Mouse (Mus musculus): ENCODE measurements around the gene Fmnl1. TPM values are rescaled to one million over a fixed set of nuclear protein-coding genes. Genes with fewer than 3 reads are reported as not detected.

Fmnl1 gene
- polyA plus RNA-seq, 1 experiment from 2014 or later = 0.70 TPM

DNA sequence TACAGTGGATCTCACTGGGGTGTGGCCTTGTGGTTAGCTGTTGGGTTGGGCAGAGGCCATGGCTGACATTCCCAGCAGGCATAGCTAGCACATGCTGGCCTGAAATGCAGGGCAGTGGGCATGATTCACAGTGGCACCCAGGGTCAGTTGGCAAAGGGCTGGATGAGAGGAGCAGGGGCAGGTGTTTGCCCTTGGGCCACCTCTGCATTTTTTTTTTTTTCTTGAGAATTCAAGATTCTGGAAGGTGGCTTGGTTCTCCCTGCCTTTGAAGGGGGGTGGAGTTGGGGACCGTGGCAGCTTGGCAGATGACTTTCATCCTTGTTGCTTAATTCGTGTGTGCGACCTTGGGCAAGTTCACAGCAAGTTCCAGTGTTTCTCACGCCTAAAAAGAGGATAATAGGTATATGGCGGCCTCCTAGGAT is 3.5 kb downstream of the Fmnl1 start:
- no peak for ATAC-seq (replicated peaks; ENCODE audit: insufficient number of reproducible peaks, low FRiP score, low TSS enrichment, low read depth)
- WGBS = 79% methylated on average over 5 of the region's 5 CpGs

DNA sequence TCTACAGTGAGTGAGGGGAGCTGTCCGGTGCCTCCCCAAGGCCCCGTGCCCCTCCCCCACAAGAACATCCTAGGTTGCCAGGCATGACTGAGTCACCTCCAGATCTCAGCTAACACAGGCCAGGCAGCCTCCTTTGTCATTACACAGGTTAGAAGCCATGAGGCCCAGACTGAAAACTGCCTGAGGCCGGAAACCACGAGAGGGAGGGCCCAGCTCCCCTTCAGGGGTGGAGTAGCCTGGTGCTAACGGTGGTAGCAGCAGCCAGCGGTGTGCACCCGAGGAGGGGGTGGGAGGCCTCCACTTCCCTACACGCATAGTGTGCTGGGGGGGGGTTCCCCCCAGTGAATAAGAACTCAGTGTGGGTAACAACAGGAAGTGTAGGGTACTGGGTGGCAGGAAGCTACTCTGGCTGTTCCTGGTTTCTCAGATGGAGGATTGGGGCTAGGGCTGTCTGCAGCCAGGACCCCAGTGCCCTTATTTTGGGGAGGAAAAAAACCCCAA is 4.0 kb downstream of the Fmnl1 start:
- Histone ChIP-seq H3K4me1 (ENCODE audit: control insufficient read depth, insufficient read depth, low read length) (peaks cover 4% of the 10 kb centered on the region; the same call in 1 of the 2 replicates), H3K27ac (replicated peaks; ENCODE audit: low read depth, low read length) (no peak overlapping the region)
- 46% methylated on average over 8 of the region's 8 CpGs for WGBS

More for the DNA sequence above, 3.5 kb downstream of the Fmnl1 start:
- Histone ChIP-seq H3K36me3 (replicated peaks; ENCODE audit: control insufficient read depth, insufficient read depth, low read depth, low read length) (no peaks in the 10 kb centered on the region), H3K4me2 (ENCODE audit: low read depth, low read length) (no peak overlapping the region), H3K27ac (replicated peaks; ENCODE audit: low read depth, low read length) (no peak overlapping the region), H3K27me3 (ENCODE audit: control insufficient read depth, insufficient read depth, low read length) (peaks cover 34% of the 10 kb centered on the region), H3K9ac (replicated peaks; ENCODE audit: low read length) (no peak overlapping the region), H3K4me1 (ENCODE audit: control insufficient read depth, insufficient read depth, low read length) (peaks cover 4% of the 10 kb centered on the region; the same call in 1 of the 2 replicates), H3K4me3 (ENCODE audit: low read depth, low read length) (no peak overlapping the region), H3K9me3 (replicated peaks; ENCODE audit: control insufficient read depth, low read length) (no peaks in the 10 kb centered on the region)
- no peak for DNase-seq (ENCODE audit: low spot score)

DNA sequence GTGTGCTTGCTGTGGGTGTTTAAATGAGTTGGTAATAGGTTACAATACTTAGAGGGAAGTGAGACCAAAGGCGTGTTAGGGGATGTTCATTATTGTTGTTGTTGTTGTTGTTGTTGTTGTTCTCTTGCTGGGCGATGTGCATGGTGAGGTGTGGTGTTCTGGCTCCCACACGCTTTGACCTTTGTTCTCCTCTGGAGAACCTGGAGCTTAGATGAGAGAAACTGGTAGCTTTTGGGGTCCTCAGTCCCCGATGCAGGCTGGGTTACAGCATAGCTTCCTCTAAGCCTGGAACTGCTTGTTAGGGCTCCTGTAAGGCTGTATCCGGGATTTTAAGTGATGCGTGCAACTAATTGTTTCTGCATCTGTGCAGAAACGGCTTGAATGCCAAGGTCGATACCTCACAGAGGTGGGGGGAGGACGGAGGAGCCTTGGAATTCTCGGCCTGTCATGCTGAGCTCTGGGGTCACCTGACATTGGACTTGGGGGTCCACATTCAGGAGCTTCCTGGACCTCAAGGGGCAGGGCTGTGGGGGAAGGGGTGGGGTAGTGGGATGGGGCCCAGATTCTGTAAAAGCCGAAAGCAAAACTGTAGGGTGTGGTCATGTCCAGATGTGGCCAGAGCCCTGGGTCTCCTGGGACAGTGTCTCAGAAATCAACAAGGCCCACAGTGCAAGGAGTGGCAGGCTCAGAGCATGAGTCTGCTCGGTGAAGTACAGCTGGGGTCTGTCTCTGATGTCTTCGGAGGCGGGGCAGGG is 5.0 kb downstream of the Fmnl1 start:
- Histone ChIP-seq H3K27ac (replicated peaks; ENCODE audit: low read depth, low read length) (no peak overlapping the region), H3K36me3 (replicated peaks; ENCODE audit: control insufficient read depth, insufficient read depth, low read depth, low read length) (no peaks in the 10 kb centered on the region), H3K4me1 (ENCODE audit: control insufficient read depth, insufficient read depth, low read length) (0 out of 2 replicates have a peak, but pooled peaks cover 2% of the 10 kb centered on the region), H3K9ac (replicated peaks; ENCODE audit: low read length) (no peak overlapping the region), H3K9me3 (replicated peaks; ENCODE audit: control insufficient read depth, low read length) (no peaks in the 10 kb centered on the region), H3K4me3 (ENCODE audit: low read depth, low read length) (no peak overlapping the region), H3K27me3 (ENCODE audit: control insufficient read depth, insufficient read depth, low read length) (peaks cover 19% of the 10 kb centered on the region), H3K4me2 (ENCODE audit: low read depth, low read length) (no peak overlapping the region)
- DNase-seq (ENCODE audit: low spot score) (no peak), ATAC-seq (replicated peaks; ENCODE audit: insufficient number of reproducible peaks, low FRiP score, low TSS enrichment, low read depth) (no peak)
- WGBS = 72% methylated on average over 14 of the region's 14 CpGs

More for the DNA sequence above, 4.0 kb downstream of the Fmnl1 start:
- no peak overlapping the region for H3K4me3 ChIP-seq (ENCODE audit: low read depth, low read length)
- no peak for ATAC-seq (replicated peaks; ENCODE audit: insufficient number of reproducible peaks, low FRiP score, low TSS enrichment, low read depth)
- no peaks in the 10 kb centered on the region for H3K36me3 ChIP-seq (replicated peaks; ENCODE audit: control insufficient read depth, insufficient read depth, low read depth, low read length)
- DNase-seq (ENCODE audit: low spot score) = no peak
- no peaks in the 10 kb centered on the region for H3K9me3 ChIP-seq (replicated peaks; ENCODE audit: control insufficient read depth, low read length)
- H3K4me2 ChIP-seq (ENCODE audit: low read depth, low read length) = no peak overlapping the region
- H3K9ac ChIP-seq (replicated peaks; ENCODE audit: low read length) = no peak overlapping the region
- peaks cover 28% of the 10 kb centered on the region for H3K27me3 ChIP-seq (ENCODE audit: control insufficient read depth, insufficient read depth, low read length)

DNA sequence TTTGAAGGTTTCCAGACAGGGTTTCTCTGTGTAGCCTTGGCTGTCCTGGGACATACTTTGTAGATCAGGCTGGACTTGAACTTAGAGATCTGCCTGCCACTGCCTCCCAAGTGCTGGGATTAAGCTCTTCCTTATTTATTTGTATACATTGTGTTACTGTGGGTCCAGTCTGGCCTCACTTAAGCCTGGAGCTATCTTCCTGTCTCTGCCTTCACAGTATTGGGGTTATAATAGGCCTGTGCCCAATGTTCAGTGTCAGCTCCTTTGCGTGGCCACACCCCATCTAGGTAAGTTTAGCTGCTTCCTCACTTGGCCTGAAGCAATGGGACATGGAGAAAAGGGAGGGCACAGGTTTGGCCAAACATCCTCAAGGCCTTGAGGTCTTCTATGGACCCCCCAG is 5.6 kb downstream of the Fmnl1 start:
- Histone ChIP-seq H3K27me3 (ENCODE audit: control insufficient read depth, insufficient read depth, low read length) (peaks cover 13% of the 10 kb centered on the region), H3K4me3 (ENCODE audit: low read depth, low read length) (no peak overlapping the region), H3K9me3 (replicated peaks; ENCODE audit: control insufficient read depth, low read length) (no peaks in the 10 kb centered on the region), H3K36me3 (replicated peaks; ENCODE audit: control insufficient read depth, insufficient read depth, low read depth, low read length) (no peaks in the 10 kb centered on the region), H3K27ac (replicated peaks; ENCODE audit: low read depth, low read length) (no peak overlapping the region), H3K4me1 (ENCODE audit: control insufficient read depth, insufficient read depth, low read length) (no peaks in the 10 kb centered on the region), H3K9ac (replicated peaks; ENCODE audit: low read length) (no peak overlapping the region), H3K4me2 (ENCODE audit: low read depth, low read length) (no peak overlapping the region)
- DNase-seq (ENCODE audit: low spot score) (no peak), ATAC-seq (replicated peaks; ENCODE audit: insufficient number of reproducible peaks, low FRiP score, low TSS enrichment, low read depth) (no peak)
- 84% methylated on average over 1 of the region's 1 CpGs for WGBS

DNA sequence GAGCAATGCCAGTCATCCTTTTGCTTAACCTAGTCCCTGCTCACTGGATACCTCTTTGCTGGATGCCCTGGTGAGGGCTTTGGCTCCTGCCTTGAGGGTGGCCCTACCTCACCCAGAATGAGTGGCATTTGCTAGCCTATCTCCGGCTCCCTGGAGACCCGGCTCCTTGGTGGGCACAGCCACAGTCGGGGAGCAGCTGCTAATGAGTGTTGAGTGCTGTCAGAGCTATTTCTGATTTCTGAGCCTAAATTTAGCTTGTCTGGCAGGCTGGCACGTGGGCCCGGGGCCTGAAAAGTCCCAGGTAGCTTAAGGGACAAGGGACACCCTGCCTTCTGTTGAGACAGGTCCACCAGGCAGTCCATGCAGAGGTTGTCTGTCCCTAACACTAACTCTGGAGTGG is 6.3 kb downstream of the Fmnl1 start:
- no peaks in the 10 kb centered on the region for H3K9me3 ChIP-seq (replicated peaks; ENCODE audit: control insufficient read depth, low read length)

DNA sequence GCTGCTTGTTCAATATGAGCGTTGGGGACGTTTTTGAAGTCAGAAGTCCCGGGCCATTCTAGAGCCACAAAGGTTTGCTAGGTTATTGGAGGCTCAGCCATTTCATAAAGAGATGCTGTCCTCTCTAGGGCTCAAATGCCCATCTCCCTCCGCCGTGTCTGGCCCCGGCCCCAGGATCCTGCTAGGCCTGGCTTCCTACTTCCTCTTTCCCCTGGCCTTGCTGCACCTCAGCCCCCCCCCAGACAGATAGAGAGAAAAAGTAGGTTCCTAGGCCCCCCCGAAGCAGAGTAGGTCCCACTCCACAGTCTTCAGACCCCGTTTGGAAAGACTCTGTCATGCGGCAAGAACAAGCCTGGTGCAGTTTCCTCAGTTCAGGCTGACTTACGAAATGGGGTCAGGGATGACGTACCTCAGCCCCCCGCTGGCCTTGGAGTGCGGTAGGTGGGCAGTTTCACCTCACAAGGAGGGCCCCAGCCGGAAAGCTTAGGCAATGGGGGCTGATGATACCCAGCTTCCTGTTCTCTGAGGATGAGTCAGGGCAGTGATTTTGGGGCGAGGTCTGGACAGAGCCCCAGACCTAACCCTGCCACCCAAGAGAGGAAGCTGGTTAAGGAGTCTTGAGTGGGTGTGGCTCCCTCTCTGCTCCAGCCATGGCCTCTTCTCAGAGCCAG is 7.0 kb downstream of the Fmnl1 start:
- WGBS = 84% methylated on average over 15 of the region's 15 CpGs
- Histone ChIP-seq H3K4me1 (ENCODE audit: control insufficient read depth, insufficient read depth, low read length) (no peaks in the 10 kb centered on the region), H3K9me3 (replicated peaks; ENCODE audit: control insufficient read depth, low read length) (no peaks in the 10 kb centered on the region), H3K27ac (replicated peaks; ENCODE audit: low read depth, low read length) (no peak overlapping the region), H3K27me3 (ENCODE audit: control insufficient read depth, insufficient read depth, low read length) (no peaks in the 10 kb centered on the region), H3K36me3 (replicated peaks; ENCODE audit: control insufficient read depth, insufficient read depth, low read depth, low read length) (no peaks in the 10 kb centered on the region), H3K4me2 (ENCODE audit: low read depth, low read length) (no peak overlapping the region), H3K4me3 (ENCODE audit: low read depth, low read length) (no peak overlapping the region), H3K9ac (replicated peaks; ENCODE audit: low read length) (no peak overlapping the region)
- ATAC-seq (replicated peaks; ENCODE audit: insufficient number of reproducible peaks, low FRiP score, low TSS enrichment, low read depth) (no peak), DNase-seq (ENCODE audit: low spot score) (no peak)

More for the DNA sequence above, 6.3 kb downstream of the Fmnl1 start:
- H3K4me3 ChIP-seq (ENCODE audit: low read depth, low read length) = no peak overlapping the region
- WGBS = 76% methylated on average over 5 of the region's 5 CpGs
- H3K4me1 ChIP-seq (ENCODE audit: control insufficient read depth, insufficient read depth, low read length) = no peaks in the 10 kb centered on the region
- no peak overlapping the region for H3K27ac ChIP-seq (replicated peaks; ENCODE audit: low read depth, low read length)
- H3K27me3 ChIP-seq (ENCODE audit: control insufficient read depth, insufficient read depth, low read length) = peaks cover 6% of the 10 kb centered on the region
- no peak overlapping the region for H3K4me2 ChIP-seq (ENCODE audit: low read depth, low read length)
- no peaks in the 10 kb centered on the region for H3K36me3 ChIP-seq (replicated peaks; ENCODE audit: control insufficient read depth, insufficient read depth, low read depth, low read length)
- no peak for ATAC-seq (replicated peaks; ENCODE audit: insufficient number of reproducible peaks, low FRiP score, low TSS enrichment, low read depth)
- no peak overlapping the region for H3K9ac ChIP-seq (replicated peaks; ENCODE audit: low read length)
- no peak for DNase-seq (ENCODE audit: low spot score)

DNA sequence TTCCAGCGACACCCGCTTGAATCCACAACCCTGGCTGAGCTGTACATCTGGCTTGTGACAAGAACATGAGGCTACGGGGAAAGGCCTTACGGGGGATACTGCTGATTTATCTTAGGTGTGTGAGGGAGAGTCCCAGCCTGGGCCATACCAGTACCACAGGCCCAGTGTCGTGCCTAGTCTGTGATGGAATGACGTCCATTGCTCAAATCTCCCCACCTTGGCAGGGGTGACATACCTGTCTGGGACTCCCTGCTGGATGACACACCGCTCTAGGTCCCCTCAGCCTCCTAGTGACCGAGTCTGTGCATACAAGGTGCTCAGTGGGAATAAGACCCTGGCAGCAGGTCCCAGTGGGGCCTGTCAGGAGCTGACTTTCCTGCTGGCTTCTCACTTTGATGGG is 7.8 kb downstream of the Fmnl1 start:
- WGBS = 84% methylated on average over 8 of the region's 8 CpGs
- H3K4me3 ChIP-seq (ENCODE audit: low read depth, low read length) = no peak overlapping the region
- no peaks in the 10 kb centered on the region for H3K9me3 ChIP-seq (replicated peaks; ENCODE audit: control insufficient read depth, low read length)
- H3K9ac ChIP-seq (replicated peaks; ENCODE audit: low read length) = no peak overlapping the region
- ATAC-seq (replicated peaks; ENCODE audit: insufficient number of reproducible peaks, low FRiP score, low TSS enrichment, low read depth) (no peak), DNase-seq (ENCODE audit: low spot score) (no peak)
- H3K36me3 ChIP-seq (replicated peaks; ENCODE audit: control insufficient read depth, insufficient read depth, low read depth, low read length) = no peaks in the 10 kb centered on the region
- no peak overlapping the region for H3K27ac ChIP-seq (replicated peaks; ENCODE audit: low read depth, low read length)
- H3K4me1 ChIP-seq (ENCODE audit: control insufficient read depth, insufficient read depth, low read length) = no peaks in the 10 kb centered on the region
- no peak overlapping the region for H3K4me2 ChIP-seq (ENCODE audit: low read depth, low read length)
- no peaks in the 10 kb centered on the region for H3K27me3 ChIP-seq (ENCODE audit: control insufficient read depth, insufficient read depth, low read length)

DNA sequence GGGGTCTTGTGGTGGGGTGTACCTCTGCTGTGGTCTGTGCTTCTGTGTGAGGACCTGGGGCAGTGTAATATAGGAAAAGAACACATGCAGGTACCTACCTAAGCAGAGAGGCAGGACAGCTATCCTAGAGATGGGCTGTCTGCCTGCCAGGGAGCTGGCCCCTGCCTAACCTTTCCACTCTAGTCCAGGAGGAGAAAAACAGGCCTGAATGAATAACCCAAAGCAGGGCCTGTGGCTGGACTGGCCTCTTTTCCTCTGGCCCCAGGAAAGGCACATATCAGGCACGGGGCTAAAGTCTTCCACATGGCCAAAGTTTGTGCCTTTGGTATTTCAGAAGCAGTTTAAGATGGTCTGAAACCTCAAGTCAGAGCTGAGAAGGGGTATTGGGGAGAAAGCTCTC is 9.5 kb downstream of the Fmnl1 start:
- Histone ChIP-seq H3K9me3 (replicated peaks; ENCODE audit: control insufficient read depth, low read length) (no peaks in the 10 kb centered on the region), H3K36me3 (replicated peaks; ENCODE audit: control insufficient read depth, insufficient read depth, low read depth, low read length) (no peaks in the 10 kb centered on the region), H3K4me2 (ENCODE audit: low read depth, low read length) (no peak overlapping the region), H3K9ac (replicated peaks; ENCODE audit: low read length) (no peak overlapping the region), H3K27me3 (ENCODE audit: control insufficient read depth, insufficient read depth, low read length) (no peaks in the 10 kb centered on the region), H3K27ac (replicated peaks; ENCODE audit: low read depth, low read length) (no peak overlapping the region), H3K4me1 (ENCODE audit: control insufficient read depth, insufficient read depth, low read length) (no peaks in the 10 kb centered on the region), H3K4me3 (ENCODE audit: low read depth, low read length) (no peak overlapping the region)
- ATAC-seq (replicated peaks; ENCODE audit: insufficient number of reproducible peaks, low FRiP score, low TSS enrichment, low read depth) (no peak), DNase-seq (ENCODE audit: low spot score) (no peak)
- 72% methylated on average over 1 of the region's 1 CpGs for WGBS

Measured in embryonic facial prominence, embryonic 11.5 days (tissue).